Mouse (Mus musculus) myocyte (in vitro differentiated cells): ENCODE results near the gene Npas2.

Experiments
- MAX ChIP-seq: IDR thresholded peaks from one replicate; pipeline ENCODE4 v1.6.1; 2011; ENCODE audit warnings: low read depth, mild to moderate bottlenecking, control low read depth
- MYOD1 ChIP-seq, 3 experiments: IDR thresholded peaks; one replicate each; pipeline ENCODE4 v1.6.1; 2011; ENCODE audit warnings: control low read depth in 2 of 3, low read depth in 2 of 3, mild to moderate bottlenecking in 2 of 3, moderate library complexity in 1 of 3; ENCODE audit not compliant: insufficient read length in 2 of 3, control insufficient read depth in 1 of 3
- POLR2A ChIP-seq: IDR thresholded peaks from one replicate; pipeline ENCODE4 v1.6.1; 2011; ENCODE audit warnings: low read depth, mild to moderate bottlenecking, control low read depth, moderate library complexity; ENCODE audit not compliant: insufficient read length
- TCF12 ChIP-seq: IDR thresholded peaks from one replicate; pipeline ENCODE4 v1.6.1; 2011; ENCODE audit warnings: mild to moderate bottlenecking, control low read depth; ENCODE audit not compliant: poor library complexity, insufficient read depth, severe bottlenecking

DNA sequence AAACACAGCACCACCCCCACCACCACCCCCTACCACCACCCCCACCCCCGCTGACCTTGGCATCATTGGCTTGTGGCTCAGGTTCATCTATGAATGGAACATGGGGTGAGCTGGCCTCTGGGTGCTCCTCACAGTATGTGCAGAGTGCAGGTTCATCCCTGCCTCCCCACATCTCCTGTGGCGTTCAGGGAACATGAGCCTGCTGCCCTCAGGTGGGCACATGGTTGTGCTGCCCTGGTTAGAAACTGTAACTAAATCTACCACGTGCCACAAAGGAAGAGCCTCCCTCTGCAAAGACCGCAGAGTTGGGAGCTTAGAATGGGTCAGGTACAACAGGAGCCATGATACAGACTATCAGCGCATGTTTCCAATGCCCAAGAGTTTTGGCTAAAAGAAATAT, 149.7 kb downstream of the Npas2 start:
- TF ChIP-seq TCF12, result no peak
- no peak for TF ChIP-seq MAX
- TF ChIP-seq POLR2A, result no peak
- TF ChIP-seq MYOD1 (IDR thresholded peaks at IDR 0.05; ENCODE audit: control insufficient read depth in 1 of 3, insufficient read length in 2 of 3, low read depth in 2 of 3), result no peak
